Mouse (Mus musculus) adrenal gland, postnatal 25 days (tissue): Measurements from ENCODE around the gene Prss28. TPM values are rescaled to one million over a fixed set of nuclear protein-coding genes. Genes with fewer than 3 reads are reported as not detected.

ENCODE experiments used
- DNase-seq: peaks from one replicate; pipeline ENCODE4 v3.0.0; 2021; ENCODE audit warnings: mixed read lengths
- total RNA-seq: library from RNA; stranded (reverse); gene quantifications from 2 replicates; pipeline ENCODE4 v1.2.3, GENCODE M21; 2021

Gene Prss28
- total RNA-seq, 1 experiment from 2014 or later = not detected

- no peak for DNase-seq
Measured at GRCm38 (mm10) chr17:25341490-25341889, 33.0 kb downstream of the Prss28 start.

GRCm38 (mm10) chr17:25345462-25345861, 37.0 kb downstream of the Prss28 start, which contains the start of gene Tpsab1:
Gene Tpsab1 (minus strand): TSS chr17:25345562.
- DNase-seq = no peak

GRCm38 (mm10) chr17:25361291-25361690, 52.8 kb downstream of the Prss28 start:
- no peak for DNase-seq

Other genes starting within 250 kb of the Prss28 start
- 27.7 and 31.5 TPM in 2 replicates for gene Tmem204, start 225.1 kb upstream of the Prss28 start, total RNA-seq
- 26.3 and 27.2 TPM in 2 replicates for gene Telo2, start 192.7 kb upstream of the Prss28 start, total RNA-seq
- not detected in 2 replicates for gene Ptx4, start 187.9 kb upstream of the Prss28 start, total RNA-seq
- 28.9 and 42.3 TPM in 2 replicates for gene Clcn7, start 175.3 kb upstream of the Prss28 start, total RNA-seq
- gene Ccdc154, start 146.2 kb upstream of the Prss28 start, total RNA-seq = 0.15 TPM in 1 of 2 replicates, not detected in the other
- 0.49 TPM in 1 of 2 replicates, not detected in the other for gene Gm38655, start 133.2 kb upstream of the Prss28 start, total RNA-seq
- gene BC003965, start 124.1 kb upstream of the Prss28 start, total RNA-seq = 19.5 and 20.4 TPM in 2 replicates
- 19.9 and 21.1 TPM in 2 replicates for gene Unkl, start 120.2 kb upstream of the Prss28 start, total RNA-seq
- 42.4 and 50.1 TPM in 2 replicates for gene Gnptg, start 68.5 kb upstream of the Prss28 start, total RNA-seq
- gene Tsr3, start 68.5 kb upstream of the Prss28 start, total RNA-seq = 25.0 and 28.4 TPM in 2 replicates
- 6.8 and 15.0 TPM in 2 replicates for gene Baiap3, start 52.3 kb upstream of the Prss28 start, total RNA-seq
- 234 and 263 TPM in 2 replicates for gene Ube2i, start 34.0 kb upstream of the Prss28 start, total RNA-seq
- 0.27 TPM in 1 of 2 replicates, not detected in the other for gene Prss34, start 10.3 kb upstream of the Prss28 start, total RNA-seq
- not detected in 2 replicates for gene Prss29, start 10.0 kb downstream of the Prss28 start, total RNA-seq
- 0.58 TPM in 1 of 2 replicates, not detected in the other for gene Tpsab1, start 36.9 kb downstream of the Prss28 start, total RNA-seq
- 0.58 and 1.1 TPM in 2 replicates for gene Tpsb2, start 57.7 kb downstream of the Prss28 start, total RNA-seq
- not detected in 2 replicates for gene Tpsg1, start 60.6 kb downstream of the Prss28 start, total RNA-seq
- 100 and 109 TPM in 2 replicates for gene Cacna1h, start 125.1 kb downstream of the Prss28 start, total RNA-seq
- gene Tekt4, start 146.0 kb downstream of the Prss28 start, total RNA-seq = not detected in 2 replicates
- 0.21 TPM in 1 of 2 replicates, not detected in the other for gene Sstr5, start 188.6 kb downstream of the Prss28 start, total RNA-seq